Mouse (Mus musculus): ENCODE measurements around the gene Slc27a3. TPM values are rescaled to one million over a fixed set of nuclear protein-coding genes. Genes with fewer than 3 reads are reported as not detected.

The Slc27a3 gene
- polyA plus RNA-seq (2015; fragmentation: Nextera tagmentation; extraction: Ambion mirVana): 16.0 and 18.0 TPM in 2 replicates

GRCm38 (mm10) chr3:90389511-90390490 is at the start of gene Slc27a3:
Slc27a3 (minus strand) TSS chr3:90389938.
- Histone ChIP-seq H3K27ac (ENCODE audit: low read length) (peak within 1 kb of the TSS; percentile 64), H3K4me2 (replicated peaks; ENCODE audit: low read depth, low read length) (peak within 1 kb of the TSS; percentile 98), H3K9me3 (ENCODE audit: low read length) (no peaks in the 10 kb centered on the region), H3K27me3 (replicated peaks; ENCODE audit: insufficient read depth, low read length) (no peaks in the 10 kb centered on the region), H3K9ac (replicated peaks; ENCODE audit: low read depth) (peak within 1 kb of the TSS; percentile 9; the same call in 1 of the 2 replicates), H3K4me1 (ENCODE audit: insufficient read depth, low read depth, low read length) (peaks cover 10% of the 10 kb centered on the region; the same call in 1 of the 2 replicates), H3K36me3 (ENCODE audit: insufficient read depth, low read length) (peaks cover 23% of the 10 kb centered on the region), H3K4me3 (ENCODE audit: low read depth, low read length) (peak within 1 kb of the TSS; percentile 50)
- ATAC-seq (peak; percentile 82), DNase-seq (ENCODE audit: low spot score) (peak; percentile 60)
- 1% methylated on average over 54 of the region's 55 CpGs for WGBS
- TF ChIP-seq CTCF (IDR thresholded peaks at IDR 0.05) (no peak), EP300 (IDR thresholded peaks at IDR 0.05) (peak; percentile 20; the same call in 1 of the 2 replicates)

- Histone ChIP-seq H3K36me3 (ENCODE audit: insufficient read depth, low read length) (no peaks in the 10 kb centered on the region), H3K4me1 (ENCODE audit: insufficient read depth, low read depth, low read length) (peaks cover 5% of the 10 kb centered on the region; the same call in 1 of the 2 replicates), H3K9ac (replicated peaks; ENCODE audit: low read depth) (no peak overlapping the region), H3K27me3 (replicated peaks; ENCODE audit: insufficient read depth, low read length) (no peaks in the 10 kb centered on the region), H3K4me3 (ENCODE audit: low read depth, low read length) (no peak overlapping the region), H3K27ac (ENCODE audit: low read length) (no peak overlapping the region), H3K4me2 (replicated peaks; ENCODE audit: low read depth, low read length) (no peak overlapping the region), H3K9me3 (ENCODE audit: low read length) (no peaks in the 10 kb centered on the region)
- ATAC-seq: no peak
- WGBS: 66% methylated on average over 4 of the region's 4 CpGs
- TF ChIP-seq EP300 (IDR thresholded peaks at IDR 0.05) (no peak), CTCF (IDR thresholded peaks at IDR 0.05) (no peak)
- DNase-seq (ENCODE audit: low spot score): no peak
These were observed 47.4 kb upstream of the Slc27a3 start for GRCm38 (mm10) chr3:90437131-90437530.

- ATAC-seq (no peak; the same call in 1 of the 2 replicates), DNase-seq (ENCODE audit: low spot score) (peak; percentile 87)
- Histone ChIP-seq H3K9me3 (ENCODE audit: low read length) (no peaks in the 10 kb centered on the region), H3K4me1 (ENCODE audit: insufficient read depth, low read depth, low read length) (peaks cover 14% of the 10 kb centered on the region; the same call in 1 of the 2 replicates), H3K27ac (ENCODE audit: low read length) (peak overlapping the region; percentile 98), H3K9ac (replicated peaks; ENCODE audit: low read depth) (no peak overlapping the region), H3K4me2 (replicated peaks; ENCODE audit: low read depth, low read length) (peak overlapping the region; percentile 92), H3K36me3 (ENCODE audit: insufficient read depth, low read length) (no peaks in the 10 kb centered on the region), H3K4me3 (ENCODE audit: low read depth, low read length) (peak overlapping the region; percentile 65), H3K27me3 (replicated peaks; ENCODE audit: insufficient read depth, low read length) (no peaks in the 10 kb centered on the region)
- TF ChIP-seq CTCF (IDR thresholded peaks at IDR 0.05) (no peak), EP300 (IDR thresholded peaks at IDR 0.05) (0 out of 2 replicates have a peak, but pooled peaks have one; percentile 36)
- WGBS: 32% methylated on average over 11 of the region's 11 CpGs
These were observed 44.5 kb upstream of the Slc27a3 start for GRCm38 (mm10) chr3:90434073-90434730.

GRCm38 (mm10) chr3:90433381-90434020 is 43.8 kb upstream of the Slc27a3 start, which contains the start of gene Ints3:
Ints3 (minus strand) TSS chr3:90433622.
- under 1% methylated on average over 52 of the region's 52 CpGs for WGBS
- DNase-seq (ENCODE audit: low spot score): peak; percentile 100
- TF ChIP-seq EP300 (IDR thresholded peaks at IDR 0.05) (no peak), CTCF (IDR thresholded peaks at IDR 0.05) (peak; percentile 23)
- peak within 1 kb of the TSS; percentile 98 for H3K27ac ChIP-seq (ENCODE audit: low read length)
- no peaks in the 10 kb centered on the region for H3K36me3 ChIP-seq (ENCODE audit: insufficient read depth, low read length)
- no peaks in the 10 kb centered on the region for H3K27me3 ChIP-seq (replicated peaks; ENCODE audit: insufficient read depth, low read length)
- H3K4me3 ChIP-seq (ENCODE audit: low read depth, low read length): peak within 1 kb of the TSS; percentile 65
- H3K9me3 ChIP-seq (ENCODE audit: low read length): no peaks in the 10 kb centered on the region
- H3K4me1 ChIP-seq (ENCODE audit: insufficient read depth, low read depth, low read length): peaks cover 21% of the 10 kb centered on the region; the same call in 1 of the 2 replicates
- ATAC-seq: peak; percentile 99
- peak within 1 kb of the TSS; percentile 92 for H3K4me2 ChIP-seq (replicated peaks; ENCODE audit: low read depth, low read length)
- H3K9ac ChIP-seq (replicated peaks; ENCODE audit: low read depth): peak within 1 kb of the TSS; percentile 78

GRCm38 (mm10) chr3:90432811-90433219 is 43.1 kb upstream of the Slc27a3 start:
- H3K27ac ChIP-seq (ENCODE audit: low read length): peak overlapping the region; percentile 98
- no peaks in the 10 kb centered on the region for H3K9me3 ChIP-seq (ENCODE audit: low read length)
- peak overlapping the region; percentile 78 for H3K9ac ChIP-seq (replicated peaks; ENCODE audit: low read depth)
- H3K4me1 ChIP-seq (ENCODE audit: insufficient read depth, low read depth, low read length): peaks cover 25% of the 10 kb centered on the region; the same call in 1 of the 2 replicates
- TF ChIP-seq EP300 (IDR thresholded peaks at IDR 0.05): no peak
- TF ChIP-seq CTCF (IDR thresholded peaks at IDR 0.05): no peak
- ATAC-seq (peak; percentile 5; the same call in 1 of the 2 replicates), DNase-seq (ENCODE audit: low spot score) (peak; percentile 59)
- WGBS: 2% methylated on average over 12 of the region's 12 CpGs
- no peaks in the 10 kb centered on the region for H3K36me3 ChIP-seq (ENCODE audit: insufficient read depth, low read length)
- H3K4me2 ChIP-seq (replicated peaks; ENCODE audit: low read depth, low read length): peak overlapping the region; percentile 92
- peak overlapping the region; percentile 65 for H3K4me3 ChIP-seq (ENCODE audit: low read depth, low read length)
- no peaks in the 10 kb centered on the region for H3K27me3 ChIP-seq (replicated peaks; ENCODE audit: insufficient read depth, low read length)

Data from lung, postnatal 0 days (tissue).